Mouse (Mus musculus) cerebellum, adult 2 months (tissue): ENCODE measurements at regions not wholly inside any gene's neighbourhood (a gene's known extent, or its start where the extent isn't known, plus 50 kb on each side); places are given as distances from the start of the nearest gene placed in this dataset.

Source experiments
- CTCF ChIP-seq: fragments of 200-500 bp; IDR thresholded peaks from 2 replicates; pipeline ENCODE4 v1.5.1; 2011; ENCODE audit warnings: low read depth, mild to moderate bottlenecking, control low read depth, low read length, moderate library complexity, borderline replicate concordance; ENCODE audit not compliant: insufficient read depth
- POLR2A ChIP-seq: fragments of 200-500 bp; IDR thresholded peaks from 2 replicates; pipeline ENCODE4 v1.6.1; 2011; ENCODE audit warnings: low read length, control low read depth, borderline replicate concordance; ENCODE audit not compliant: insufficient read depth

- no peak for TF ChIP-seq POLR2A
- TF ChIP-seq CTCF: no peak
Observed at GRCm38 (mm10) chr4:89053606-89054005, 83.3 kb upstream of the Mtap start.
